Mouse (Mus musculus) 3134 (cell line): ENCODE measurements around the gene Myh9.
"Not testable (repeated sequence)": the region's sequence is repeated elsewhere in the genome, so short reads cannot be mapped to it uniquely, and the experiment has no call there.

Source experiments
- DNase-seq: peaks from one replicate; pipeline ENCODE4 v3.0.0-alpha.2; 2011; ENCODE audit warnings: low spot score; ENCODE audit not compliant: insufficient read length; ENCODE audit errors: extremely low read depth

The Myh9 gene

GRCm38 (mm10) chr15:77868340-77868739, 26.4 kb upstream of the Myh9 start:
- DNase-seq, result no peak

GRCm38 (mm10) chr15:77867231-77867968, 25.4 kb upstream of the Myh9 start:
- DNase-seq, result not testable (repeated sequence)

- no peak for DNase-seq
These were observed 24.7 kb upstream of the Myh9 start for GRCm38 (mm10) chr15:77866583-77867220.

DNA sequence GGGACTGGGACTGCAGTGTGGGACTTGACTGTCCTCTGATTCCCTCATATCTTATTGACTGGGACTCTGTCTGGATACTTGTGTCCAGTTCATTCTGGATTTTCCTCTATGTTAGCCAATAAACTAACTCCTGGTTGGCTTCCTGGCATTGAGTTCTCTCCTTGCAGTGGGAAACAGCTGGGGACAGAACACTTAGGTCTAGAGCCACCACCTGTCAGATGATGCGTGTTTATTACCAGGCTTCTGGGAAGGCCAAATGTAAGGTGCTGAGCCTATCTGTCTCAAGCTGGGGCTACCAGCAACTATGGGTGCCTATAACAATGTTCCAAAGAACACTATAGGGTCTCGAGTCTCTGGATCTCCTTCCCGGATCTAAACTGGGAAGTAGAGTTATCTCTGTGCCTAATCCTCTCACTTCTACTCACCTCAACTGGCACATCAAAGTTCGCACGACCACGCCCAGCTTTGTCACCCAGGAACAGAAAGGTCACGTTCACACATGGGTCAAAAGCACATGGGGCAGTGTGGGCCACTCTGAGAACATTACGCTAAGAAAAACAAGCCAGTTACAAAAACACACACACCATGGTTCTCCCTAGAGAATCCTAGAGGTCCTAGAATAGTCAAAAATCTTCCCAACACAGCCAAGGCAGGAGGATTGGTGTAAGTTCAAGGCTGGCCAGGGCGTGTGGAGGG, 22.2 kb upstream of the Myh9 start:
- no peak for DNase-seq

DNA sequence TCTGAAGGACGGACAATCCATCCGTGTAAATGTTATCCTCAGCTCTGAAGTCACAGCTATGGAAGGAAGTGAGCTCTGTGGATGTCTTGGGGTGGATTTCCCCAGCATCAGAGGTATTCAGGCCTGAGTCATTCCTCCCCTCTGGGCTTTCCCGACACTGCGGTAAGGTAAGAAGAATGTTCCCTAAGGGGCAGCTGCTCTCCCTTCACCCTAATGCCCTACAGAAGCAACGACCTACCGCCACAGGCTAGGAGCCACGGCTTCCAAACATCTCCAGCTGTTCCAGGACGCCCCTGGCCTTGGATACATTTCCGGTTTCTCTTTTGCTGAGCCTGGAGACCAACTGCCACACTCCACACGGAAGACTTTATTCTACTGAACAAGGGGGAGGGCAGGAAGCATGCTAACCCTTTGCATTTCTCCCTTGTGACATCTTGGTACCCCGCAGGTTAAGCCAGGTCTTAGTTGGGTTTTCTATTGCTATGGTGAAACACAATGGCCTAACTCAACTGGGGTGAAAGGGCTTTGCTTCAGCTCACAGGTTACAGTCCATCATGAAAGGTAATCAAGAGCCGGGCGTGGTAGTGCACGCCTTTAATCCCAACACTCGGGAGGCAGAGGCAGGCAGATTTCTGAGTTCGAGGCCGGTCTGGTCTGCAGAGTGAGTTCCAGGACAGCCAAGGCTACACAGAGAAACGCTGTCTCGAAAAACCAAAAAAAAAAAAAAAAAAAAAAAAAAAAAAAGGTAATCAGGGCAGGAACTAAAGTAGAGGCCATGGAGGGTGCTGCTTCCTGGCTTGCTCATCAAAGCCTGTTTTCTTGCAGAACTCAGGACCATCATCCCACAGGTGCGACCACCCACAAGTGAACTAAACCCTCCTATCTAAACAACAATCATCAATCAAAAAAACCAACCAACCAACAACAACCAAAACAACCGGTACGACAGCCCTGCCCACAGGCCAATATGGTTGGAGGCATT, 21.3 kb upstream of the Myh9 start:
- peak; percentile 73 for DNase-seq

DNA sequence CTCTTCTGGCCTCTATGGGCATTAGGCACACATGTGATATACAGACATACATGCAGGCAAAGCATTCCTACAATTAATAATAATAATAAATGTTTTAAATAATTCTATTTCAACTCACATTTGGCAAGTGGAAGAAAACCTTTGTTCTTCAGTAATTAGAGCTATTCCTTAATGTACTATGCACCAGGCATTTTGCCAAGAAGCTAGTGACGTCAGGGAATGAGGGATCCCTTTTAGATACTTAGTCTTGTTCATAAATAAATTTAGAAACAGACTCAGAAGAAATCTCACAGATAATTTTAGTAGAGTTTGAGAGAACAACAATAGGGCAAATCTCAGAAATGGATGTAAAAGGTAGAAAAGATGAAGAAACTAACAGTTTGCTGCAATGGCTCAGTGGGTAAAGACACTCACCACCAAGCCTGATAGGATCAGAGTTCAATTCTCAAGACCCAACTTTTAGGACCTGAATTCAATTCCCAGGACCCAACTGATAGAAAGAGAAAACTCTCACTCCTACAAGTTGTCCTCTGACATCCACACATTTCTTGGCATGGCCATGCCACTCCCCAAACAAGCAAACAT, 18.2 kb upstream of the Myh9 start:
- no peak for DNase-seq

DNA sequence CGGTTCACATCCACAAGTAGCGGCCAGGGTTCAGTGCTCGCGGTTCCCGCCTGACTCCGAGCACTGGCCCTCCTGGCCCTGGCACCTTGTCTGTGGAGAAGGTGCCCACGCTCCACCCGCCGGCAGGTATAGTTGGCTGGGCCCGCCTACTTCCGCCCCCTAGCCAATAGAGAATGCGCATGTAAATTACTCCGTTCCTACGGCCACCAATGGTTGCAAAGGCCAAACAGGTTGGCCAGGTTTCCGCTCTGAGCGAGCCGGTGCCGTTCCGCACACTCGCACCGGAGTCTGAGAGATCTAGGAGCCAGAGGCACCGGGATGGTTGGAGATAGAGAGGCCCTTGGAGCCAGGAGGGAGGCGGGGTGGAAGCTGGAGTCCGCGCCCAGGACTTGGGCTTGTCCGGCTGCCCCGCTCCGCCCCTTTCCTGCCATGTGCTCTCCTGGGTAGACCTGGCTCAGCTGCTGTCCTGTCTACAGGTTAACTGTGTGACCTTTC, 15.7 kb upstream of the Myh9 start:
- DNase-seq, result no peak

DNA sequence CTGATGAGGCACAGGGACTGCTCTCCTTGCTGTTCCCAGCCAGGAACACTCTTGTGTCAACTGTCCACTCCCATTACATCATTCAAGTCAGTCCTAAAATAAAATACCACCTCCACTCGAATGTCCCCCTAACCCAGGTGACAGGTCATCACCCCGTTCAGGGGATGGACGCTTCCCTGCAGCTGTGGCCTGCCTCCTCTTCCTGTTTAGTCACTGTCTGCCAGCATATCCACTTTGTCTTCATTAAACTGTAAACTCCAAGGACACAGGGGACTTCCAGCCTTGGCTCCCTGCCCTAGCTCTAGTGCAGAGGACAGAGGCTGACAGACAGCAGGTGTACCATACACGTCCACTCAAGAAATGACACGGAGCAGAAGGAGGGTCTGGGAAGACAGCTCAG, 14.6 kb upstream of the Myh9 start:
- no peak for DNase-seq

DNA sequence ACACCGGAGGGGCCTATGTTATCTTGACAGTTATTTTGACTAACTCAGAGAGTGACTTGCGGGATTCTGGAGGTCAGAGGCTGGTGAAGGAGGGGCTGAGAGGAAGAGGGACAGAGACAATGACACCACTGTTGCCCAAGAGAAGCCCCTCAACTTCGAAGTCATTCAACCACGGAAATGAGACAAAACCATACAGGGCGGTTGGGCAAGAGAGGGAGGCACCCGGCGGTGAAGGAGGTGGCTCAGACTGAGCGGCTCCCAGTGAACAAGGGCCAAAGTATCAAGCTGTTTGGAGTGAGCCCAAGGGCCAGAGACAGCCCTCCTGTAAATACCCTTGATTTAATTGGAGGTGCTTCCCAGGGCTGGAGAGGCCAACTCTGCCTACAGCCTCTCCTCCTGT, 13.3 kb upstream of the Myh9 start:
- DNase-seq, result no peak

- no peak for DNase-seq
These were observed 10.0 kb upstream of the Myh9 start for GRCm38 (mm10) chr15:77852001-77852400.

DNA sequence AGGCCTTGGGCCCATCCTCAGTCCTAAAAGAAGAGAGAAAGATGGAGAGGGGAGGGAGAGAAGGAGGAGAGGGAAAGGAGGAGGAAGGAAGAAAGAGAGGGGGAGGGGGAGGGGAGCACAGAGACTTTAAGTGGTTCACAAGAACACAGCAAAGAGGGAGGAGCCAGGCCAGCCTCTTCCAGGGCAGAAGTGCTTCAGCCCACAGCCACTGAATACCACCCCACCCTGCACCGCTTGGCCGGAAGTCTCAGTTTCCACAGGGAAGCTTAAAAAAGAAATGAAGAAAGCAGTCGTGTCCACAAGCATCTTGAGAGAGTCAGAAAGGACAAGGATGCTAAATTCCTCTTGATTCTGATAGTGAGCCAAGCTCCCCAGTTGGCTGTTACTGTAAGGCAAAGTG, 9.2 kb upstream of the Myh9 start:
- no peak for DNase-seq

- DNase-seq, result no peak
These were observed 7.7 kb upstream of the Myh9 start for GRCm38 (mm10) chr15:77849572-77850229.

DNA sequence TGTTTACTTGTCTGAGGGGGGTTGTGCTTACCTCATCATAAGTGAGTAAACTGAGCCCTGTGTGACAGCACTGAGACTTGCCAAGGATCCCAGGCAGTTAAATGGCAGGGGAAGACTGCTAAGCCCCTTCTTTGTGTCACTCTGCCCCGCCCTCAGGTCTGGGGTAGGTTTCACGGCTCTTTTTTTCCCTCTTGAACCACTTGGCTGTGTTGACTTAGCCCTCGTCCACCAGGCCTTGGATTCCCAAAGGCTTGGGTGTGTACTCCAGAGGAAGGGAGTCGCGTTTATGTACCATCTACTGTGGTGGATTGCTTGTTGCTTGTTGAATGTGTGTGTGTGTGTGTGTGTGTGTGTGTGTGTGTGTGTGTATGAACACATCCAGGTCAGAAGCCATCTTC, 7.1 kb upstream of the Myh9 start:
- no peak for DNase-seq

- no peak for DNase-seq
These were observed 6.6 kb upstream of the Myh9 start for GRCm38 (mm10) chr15:77848415-77849038.

DNA sequence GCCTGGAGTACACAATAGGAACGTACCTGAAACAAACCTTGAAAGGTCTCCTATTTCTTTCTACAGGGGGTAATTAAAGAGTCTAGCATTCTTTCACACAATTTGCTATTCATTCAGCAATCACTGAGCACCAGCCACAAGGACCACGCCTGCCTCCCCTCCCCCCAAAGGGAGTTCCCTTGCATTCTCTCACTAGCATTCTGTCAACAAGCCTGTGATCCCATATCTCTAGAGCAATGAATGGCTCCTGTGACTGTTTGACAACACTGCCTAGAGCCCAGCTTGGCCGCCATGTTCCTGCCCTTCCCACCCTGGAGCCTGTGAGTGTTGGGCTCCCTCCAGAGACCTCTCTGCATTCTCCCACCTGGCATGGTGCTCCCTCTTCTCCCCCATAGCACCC, 5.9 kb upstream of the Myh9 start:
- DNase-seq, result no peak

- no peak for DNase-seq
These were observed 5.1 kb upstream of the Myh9 start for GRCm38 (mm10) chr15:77847108-77847507.

DNA sequence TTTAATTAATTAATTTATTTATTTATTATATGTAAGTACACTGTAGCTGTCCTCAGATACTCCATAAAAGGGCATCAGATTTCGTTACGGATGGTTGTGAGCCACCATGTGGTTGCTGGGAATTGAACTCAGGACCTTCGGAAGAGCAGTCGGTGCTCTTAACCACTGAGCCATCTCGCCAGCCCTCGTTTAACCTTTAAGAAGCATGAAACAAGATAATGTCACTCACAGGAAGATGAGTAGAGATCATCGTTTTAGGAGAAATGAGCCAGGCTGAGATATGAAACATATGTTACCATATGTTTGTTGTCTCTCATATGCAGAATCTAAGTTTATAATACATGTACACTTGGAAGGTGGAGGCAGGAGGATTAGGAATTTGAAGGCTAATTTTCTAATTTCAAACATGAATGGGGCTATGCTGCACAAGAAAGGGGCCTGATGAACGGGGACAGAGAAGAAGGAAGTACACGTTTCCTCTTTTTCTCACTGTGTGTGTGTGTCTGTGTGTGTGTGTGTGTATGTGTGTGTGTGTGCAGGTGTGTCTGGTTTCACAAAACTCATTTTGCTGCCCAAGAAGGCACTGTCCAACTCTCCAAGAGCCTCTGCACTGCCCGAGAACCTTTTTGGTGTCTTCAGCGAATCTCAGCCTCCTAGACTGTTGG, 4.1 kb upstream of the Myh9 start:
- DNase-seq, result not testable (repeated sequence)

- no peak for DNase-seq
These were observed 3.1 kb upstream of the Myh9 start for GRCm38 (mm10) chr15:77844955-77845635.
